Mouse (Mus musculus): ENCODE measurements around the gene Gm9958.

The Gm9958 gene

DNA sequence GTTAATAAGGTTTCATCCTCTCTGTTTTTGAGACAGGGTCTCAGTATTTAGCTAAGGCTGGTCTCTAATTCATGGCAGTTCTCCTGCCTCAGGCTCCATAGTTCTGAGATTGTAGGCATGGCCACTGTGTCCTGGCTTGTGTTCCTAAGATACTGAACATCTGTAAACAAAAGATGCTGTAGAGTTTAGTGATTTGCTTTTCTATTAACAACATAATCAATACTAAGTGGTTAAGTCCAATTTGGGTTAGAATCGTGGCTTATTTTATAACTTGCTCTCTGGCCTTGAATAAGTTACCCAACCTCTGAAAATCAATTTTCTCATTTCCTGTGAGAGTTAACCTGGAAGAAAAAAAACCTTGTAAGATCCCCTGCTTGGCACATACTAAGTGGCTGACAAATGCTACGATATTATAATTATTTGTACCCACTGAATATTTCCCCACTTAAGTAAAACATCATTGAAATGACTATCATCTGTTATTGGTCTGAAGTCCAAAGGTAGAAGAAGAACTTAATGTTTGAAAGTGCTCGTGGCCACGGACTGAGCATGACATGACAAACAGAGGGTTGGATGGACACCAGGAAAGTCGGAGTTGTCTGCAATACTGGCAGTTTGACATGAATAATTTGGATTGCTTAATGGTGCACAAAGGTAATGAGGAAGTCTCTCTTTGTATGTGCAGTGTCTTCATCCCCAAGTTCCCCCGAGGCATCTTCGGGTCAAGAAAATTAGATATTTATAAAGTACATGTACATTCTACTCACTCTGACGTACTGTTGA lies 47.3 kb downstream of the Gm9958 start:
- DNase-seq: peak; percentile 12 to 30

DNA sequence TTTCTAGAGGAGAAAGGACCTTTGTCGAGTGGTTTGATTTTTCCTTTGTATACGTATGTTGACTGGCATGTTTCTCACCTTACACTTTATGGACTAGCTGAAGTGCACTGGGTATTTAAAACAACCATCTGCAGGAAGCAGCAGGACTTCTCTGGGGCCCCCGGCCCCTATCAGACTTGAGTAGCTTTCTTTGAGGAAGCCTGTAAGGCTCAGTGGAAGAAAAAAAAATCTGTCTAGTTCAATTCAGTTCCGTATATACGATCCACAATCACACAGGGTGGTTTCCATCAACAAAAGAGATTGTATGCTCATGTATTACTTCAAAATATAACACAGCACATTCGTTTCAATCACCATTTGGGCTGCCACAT lies 47.9 kb downstream of the Gm9958 start:
- no peak for DNase-seq

All from kidney, adult 8-10 months (tissue).